Mouse (Mus musculus): ENCODE data around the gene Elavl2.

DNA sequence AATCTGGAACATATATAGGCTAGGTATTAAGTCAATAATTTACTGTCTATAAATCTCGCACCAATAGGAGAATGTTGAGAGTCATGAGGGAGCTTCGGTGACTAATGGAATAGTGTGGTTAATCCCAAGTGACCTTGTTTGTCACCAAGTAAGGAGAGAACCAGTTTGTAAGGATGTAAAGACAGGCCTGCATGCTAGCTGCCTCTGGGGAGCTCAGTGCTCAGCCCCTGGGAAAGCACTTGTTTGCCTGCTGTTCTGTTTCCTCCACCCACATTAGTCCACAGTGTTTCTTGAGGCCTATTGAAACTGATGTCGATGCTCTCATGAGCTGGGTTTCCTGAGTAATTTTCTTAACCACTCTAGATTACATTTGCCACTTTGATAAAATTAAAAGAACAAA lies 4.5 kb upstream of the Elavl2 start:
- TF ChIP-seq CTCF (IDR thresholded peaks at IDR 0.05; ENCODE audit: extremely low read depth, insufficient read depth, insufficient read length, insufficient replicate concordance) = no peak
- no peak for TF ChIP-seq POLR2A (IDR thresholded peaks at IDR 0.05; ENCODE audit: low read depth, low read length)

All from spleen, adult 2 months (tissue).